Mouse (Mus musculus) heart, postnatal 4 days (tissue): ENCODE measurements around the gene Mylk2. TPM values are rescaled to one million over a fixed set of nuclear protein-coding genes. Genes with fewer than 3 reads are reported as not detected.
A peak's percentile ranks its signal among the peaks of the same experiment; 100 is the strongest.

Source experiments
- DNase-seq: peaks from one replicate; pipeline ENCODE4 v3.0.0; 2021
- total RNA-seq, 2 experiments: library from RNA; stranded (reverse); gene quantifications; 2 replicates each; pipeline ENCODE4 v1.2.3; 2021

The Mylk2 gene
- under 1 TPM; 0.26 to 0.38 TPM for total RNA-seq

- peak; percentile 24 for DNase-seq
Measured at GRCm38 (mm10) chr2:152911031-152911430, at the start of gene Mylk2. TSS of gene Mylk2 (plus strand) at chr2:152911352.

DNA sequence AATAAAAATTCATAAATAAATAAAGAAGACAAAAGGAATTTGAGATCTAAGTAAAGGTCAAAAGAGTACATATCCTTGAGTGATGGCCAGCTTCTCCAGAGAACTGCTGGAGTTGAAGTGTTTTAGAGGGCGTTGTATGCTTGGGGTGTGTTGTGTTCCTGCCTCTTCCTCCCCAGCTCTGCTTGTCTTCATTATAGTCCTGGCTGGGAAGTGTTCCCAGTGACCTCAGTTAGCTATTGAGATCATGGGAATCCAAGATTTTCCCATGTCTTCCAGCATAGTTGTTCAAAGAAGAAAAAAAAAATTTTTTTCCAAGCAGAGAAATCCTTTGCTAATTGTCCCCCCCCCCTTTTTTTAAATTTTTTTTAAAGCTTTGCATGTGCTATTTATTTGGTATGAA lies 49.3 kb upstream of the Mylk2 start:
- DNase-seq = peak; percentile 13

- no peak for DNase-seq
Measured at GRCm38 (mm10) chr2:152862638-152863037, 48.5 kb upstream of the Mylk2 start.

- no peak for DNase-seq
Measured at GRCm38 (mm10) chr2:152863346-152863745, 47.8 kb upstream of the Mylk2 start.

- no peak for DNase-seq
Measured at GRCm38 (mm10) chr2:152878239-152878638, 32.9 kb upstream of the Mylk2 start.

DNA sequence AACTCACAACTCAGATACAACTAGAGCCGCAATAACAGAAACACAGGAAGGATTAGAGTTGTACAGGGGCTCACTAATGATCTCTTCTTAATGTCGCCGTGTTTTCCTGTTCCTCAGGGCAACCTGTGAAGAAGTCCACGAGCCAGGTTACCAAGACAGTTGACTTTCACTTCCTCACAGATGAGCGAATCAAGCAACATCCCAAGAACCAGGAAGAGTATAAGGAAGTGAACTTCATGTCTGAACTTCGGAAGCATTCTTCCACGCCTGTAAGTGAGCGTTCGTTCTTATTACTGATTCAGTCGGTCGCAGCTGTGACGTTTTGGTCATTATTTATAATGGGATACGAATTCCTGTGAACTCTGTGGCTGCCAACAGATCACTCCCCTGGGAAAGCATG lies 30.3 kb upstream of the Mylk2 start:
- DNase-seq = no peak

- no peak for DNase-seq
Measured at GRCm38 (mm10) chr2:152884101-152884645, 27.0 kb upstream of the Mylk2 start.

GRCm38 (mm10) chr2:152887230-152887629 lies 23.9 kb upstream of the Mylk2 start:
- no peak for DNase-seq

DNA sequence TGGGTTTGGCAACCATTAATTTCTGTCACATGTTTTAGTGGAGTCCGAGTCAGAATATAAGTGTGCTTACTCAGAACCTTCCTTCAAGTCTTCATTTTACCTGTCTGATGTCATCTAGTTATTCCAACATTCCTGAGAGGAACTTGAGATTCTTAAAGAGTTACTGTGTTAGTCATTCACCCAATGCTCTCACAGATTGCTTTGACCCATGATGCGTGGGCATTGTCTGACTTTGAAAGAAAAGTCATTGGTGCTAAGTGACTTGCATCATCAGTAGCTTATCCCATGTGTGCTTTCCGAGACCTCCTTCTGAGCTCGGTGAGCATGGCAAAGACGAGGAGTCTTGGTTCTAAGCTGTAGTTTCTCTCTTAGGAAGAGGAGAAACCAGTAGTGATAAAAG lies 22.4 kb upstream of the Mylk2 start:
- no peak for DNase-seq

- DNase-seq = no peak
Measured at GRCm38 (mm10) chr2:152895834-152896233, 15.3 kb upstream of the Mylk2 start.

DNA sequence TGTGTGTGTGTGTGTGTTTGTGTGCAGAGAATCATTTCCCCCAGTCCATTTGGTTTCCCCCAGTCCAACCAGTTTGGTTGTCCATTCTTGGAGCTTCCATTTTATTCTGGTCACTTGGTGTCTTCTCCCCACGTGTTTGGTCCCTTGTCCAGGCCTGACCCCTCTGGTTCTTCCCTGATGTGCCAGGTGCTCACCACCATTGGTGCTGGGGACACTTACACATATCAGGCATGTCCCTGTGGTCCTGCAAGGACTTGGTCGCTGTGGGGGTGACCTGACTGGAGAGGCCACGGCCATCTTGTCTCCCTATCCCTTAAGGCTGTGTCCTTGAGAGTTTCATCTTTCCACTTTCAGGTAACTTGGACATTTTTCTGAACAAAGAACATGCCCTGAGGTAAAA lies 14.2 kb upstream of the Mylk2 start:
- DNase-seq = no peak

- no peak for DNase-seq
Measured at GRCm38 (mm10) chr2:152899011-152899410, 12.1 kb upstream of the Mylk2 start.

DNA sequence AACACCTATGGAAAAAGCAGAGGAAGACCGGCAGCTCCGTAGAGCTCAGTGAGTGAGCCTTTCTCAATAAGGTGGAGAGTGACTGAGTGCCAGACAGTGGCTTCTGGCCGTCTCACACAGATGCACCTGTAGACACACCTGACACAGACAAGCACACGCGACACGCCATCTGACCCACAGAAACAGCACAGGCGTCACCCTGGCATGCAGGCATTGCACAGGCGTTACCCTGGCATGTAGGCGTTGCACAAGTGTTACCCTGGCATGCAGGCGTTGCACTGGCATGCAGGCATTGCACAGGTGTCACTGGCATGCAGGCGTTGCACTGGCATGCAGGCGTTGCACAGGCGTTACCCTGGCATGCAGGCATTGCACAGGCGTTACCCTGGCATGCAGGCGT lies 9.9 kb upstream of the Mylk2 start:
- no peak for DNase-seq

DNA sequence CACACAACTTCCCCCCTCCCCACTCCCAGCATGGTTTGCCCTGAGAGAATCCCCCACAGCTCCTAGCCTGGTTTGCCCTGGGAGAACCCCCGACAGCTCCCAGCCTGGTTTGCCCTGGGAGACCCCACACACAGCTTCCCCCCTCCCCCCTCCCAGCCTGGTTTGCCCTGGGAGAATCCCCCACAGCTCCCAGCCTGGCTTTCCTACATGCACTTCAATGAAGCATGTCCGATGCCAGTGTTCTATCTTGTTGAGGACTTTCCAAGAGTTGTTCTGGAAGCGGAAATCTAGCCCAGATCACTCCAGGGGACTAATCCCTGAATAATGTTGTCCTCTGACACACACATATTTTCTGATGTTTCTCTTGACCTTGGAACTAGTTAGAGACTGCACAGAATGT lies 8.5 kb upstream of the Mylk2 start:
- no peak for DNase-seq

DNA sequence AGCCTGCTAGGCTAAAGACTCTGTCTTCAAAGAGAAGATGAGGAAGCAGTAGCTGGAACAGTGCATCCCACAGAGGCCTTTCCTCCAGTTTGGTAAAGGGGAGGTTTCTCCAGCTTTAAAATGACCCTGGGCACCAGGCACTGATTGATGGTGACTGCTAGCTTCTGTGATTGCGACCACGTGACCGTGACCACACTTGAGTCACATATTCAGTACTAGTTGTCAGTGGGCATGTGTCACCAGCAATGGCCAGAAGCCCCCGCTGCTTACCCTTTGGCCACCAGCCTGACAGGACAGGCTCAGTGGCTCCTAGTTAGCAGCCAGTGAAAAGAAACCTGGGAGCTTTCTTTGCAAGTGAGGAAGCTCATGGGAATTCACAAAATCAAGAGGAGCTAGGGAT lies 7.6 kb upstream of the Mylk2 start:
- DNase-seq = no peak

- DNase-seq = peak; percentile 57
Measured at GRCm38 (mm10) chr2:152904127-152904643, 7.0 kb upstream of the Mylk2 start.

DNA sequence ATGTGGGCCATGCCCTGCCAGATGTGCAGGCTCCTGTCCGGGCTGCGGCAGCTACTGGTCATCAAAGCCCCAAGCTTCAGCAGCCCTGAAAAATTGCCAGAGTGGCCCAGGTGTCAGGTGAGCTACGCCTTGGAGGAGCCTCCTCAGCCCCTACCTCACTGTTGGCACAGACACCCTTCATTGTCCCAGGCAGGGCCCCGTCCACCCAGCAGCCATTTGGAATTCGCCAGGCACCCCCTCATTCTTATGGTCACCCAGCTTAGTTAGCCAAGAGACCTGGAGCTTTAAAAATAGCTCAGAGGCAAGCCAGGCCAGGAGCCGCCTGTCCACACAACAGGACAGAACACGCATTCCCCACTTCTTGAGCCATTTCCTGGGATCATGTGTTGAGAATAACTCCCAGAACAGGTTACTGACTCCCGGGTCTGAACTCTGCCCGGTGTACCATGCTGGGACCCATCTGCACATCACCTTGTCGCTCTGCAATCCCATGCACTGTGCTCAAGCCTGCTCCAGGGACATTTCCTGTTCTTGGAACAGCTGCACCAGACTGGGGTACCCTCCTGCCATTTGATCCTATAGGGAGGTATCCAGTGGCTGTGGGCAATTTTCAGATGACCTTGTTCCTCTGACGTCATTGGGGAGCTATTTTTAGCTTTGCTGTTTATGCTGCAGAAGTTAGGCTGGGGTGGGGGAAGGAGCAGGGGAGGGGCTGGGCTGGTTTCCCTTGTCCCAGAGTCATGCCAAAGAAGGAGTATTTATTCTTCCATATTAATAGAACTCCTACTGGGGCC lies 5.9 kb upstream of the Mylk2 start:
- peak; percentile 61 for DNase-seq

- no peak for DNase-seq
Measured at GRCm38 (mm10) chr2:152906274-152907037, 4.7 kb upstream of the Mylk2 start.

DNA sequence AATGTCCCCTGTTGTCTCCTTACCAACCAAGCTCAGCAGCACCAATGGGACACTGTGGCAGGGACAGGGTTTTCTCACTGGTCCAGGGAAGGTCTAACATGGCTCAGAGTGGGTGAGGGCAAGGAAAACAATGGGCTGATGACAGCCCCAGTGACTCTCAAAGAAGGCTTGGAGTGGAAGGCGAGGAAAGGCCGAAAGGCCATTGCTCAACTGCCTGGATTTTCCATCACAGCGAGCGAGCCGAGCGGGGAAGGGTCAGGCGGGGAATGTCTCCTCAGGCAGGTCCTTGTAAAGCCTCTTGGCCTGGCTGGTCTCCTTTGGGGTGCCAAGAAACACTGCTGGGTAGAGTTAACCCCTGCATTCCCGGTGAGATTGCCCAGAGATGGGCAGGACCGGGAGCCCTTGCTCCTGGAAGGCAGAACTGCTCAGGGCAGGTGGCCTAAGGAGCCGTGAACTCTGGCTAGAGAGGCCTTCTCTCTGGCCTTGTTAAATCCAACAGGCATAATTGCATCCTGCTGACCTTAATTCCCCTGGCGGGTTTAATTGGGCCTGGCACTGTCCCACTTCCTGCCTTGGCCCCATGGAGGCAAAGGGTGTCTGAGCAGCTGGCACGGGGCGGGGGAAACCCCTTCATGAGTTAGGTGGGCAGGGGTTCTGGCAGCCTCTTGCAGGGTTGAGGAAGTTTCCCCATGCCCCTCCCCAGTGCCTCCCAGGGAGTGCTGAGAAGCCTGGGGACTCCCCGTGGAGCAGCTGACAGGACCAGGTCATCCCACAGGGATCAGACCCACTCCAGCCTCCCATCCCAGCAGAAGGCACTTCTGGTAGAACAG lies 3.8 kb upstream of the Mylk2 start:
- no peak for DNase-seq

DNA sequence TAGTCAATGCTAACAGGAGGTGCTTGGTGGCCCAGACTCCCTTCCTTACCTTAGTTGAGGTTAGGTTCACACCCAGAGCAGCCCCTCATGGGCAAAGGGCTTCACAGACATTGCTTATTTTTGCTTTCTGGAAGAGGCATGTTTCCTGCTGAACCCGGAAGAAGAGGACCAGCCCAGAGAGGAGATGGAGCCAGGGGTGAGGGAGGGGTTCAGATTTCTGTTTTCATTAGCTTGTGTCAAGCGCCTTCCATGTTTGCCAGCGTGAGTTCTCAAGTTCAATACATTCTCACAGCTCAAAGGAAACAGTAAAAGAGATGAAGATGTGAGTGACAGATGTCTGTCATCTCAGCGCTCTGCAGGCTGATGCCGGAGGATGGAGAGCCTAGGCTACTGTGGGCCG lies 1.3 kb upstream of the Mylk2 start:
- DNase-seq = no peak

DNA sequence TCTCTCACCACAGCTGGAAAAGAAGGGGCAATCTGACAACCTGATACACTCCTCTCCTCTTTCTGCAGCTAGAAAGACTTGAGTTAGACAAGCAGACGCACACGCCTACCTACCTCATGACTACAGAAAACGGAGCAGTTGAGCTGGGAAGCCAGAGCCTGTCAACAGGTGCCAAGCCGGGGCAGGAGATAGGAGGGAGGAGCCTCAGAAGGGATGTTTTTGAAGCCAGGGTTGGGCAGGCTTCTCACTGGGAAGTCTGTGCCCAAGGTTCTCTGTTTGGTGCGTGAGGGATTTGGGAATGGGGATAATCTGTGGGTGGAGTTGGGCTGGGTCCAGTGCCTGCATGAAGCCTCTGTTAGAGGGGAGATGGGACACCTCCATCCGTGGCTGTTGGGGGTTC lies 280 bp downstream of the Mylk2 start:
- no peak for DNase-seq

DNA sequence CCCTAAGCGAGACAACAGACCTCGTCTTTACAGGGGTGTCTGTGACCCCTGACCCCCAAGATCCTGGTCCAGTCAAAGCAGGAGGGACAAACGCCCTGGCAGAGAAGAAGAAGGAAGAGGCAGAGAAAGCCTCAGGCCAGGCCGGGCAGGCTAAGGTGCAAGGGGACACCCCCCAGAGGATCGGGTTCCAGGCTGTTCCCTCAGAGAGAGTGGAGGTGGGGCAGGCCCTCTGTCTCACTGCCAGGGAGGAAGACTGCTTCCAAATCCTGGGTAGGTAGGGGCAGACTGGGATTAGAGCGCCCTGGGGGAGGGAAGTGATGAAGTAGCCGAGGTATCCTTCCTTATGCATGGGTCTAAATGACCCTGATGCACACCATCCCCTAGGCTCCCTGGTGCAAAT lies 2.3 kb downstream of the Mylk2 start:
- DNase-seq = no peak
